In the genomic region with DNA sequence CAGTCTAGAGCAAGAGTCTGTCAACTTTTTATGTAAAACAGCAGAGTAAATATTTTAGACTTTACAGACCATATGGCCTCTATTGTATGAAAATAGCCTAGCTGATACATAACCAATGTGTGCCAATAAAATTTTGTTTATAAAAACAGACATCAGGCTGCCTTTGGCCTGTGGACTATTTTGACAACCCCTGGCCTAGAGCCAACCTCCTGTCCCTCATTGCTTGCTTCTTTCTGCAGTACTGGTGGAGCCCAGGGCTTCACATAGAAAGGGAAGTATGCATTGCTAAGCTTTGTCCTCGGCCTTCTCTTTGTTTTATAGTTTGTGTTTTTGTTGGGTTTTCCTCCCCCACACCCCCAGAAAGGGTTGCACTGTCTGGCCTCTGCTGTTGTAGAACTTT, we compare ENCODE assay signal across 16 mouse cellular contexts. TPM values are rescaled to one million over a fixed set of nuclear protein-coding genes. Genes with fewer than 3 reads are reported as not detected.
A peak's percentile ranks its signal among the peaks of the same experiment; 100 is the strongest.
DNase-seq lines count a peak whose midpoint lies in the region; ATAC-seq and TF ChIP-seq lines count a peak whose summit lies in the region.
"Had no signal": no experiment of that assay in that cellular context is flagged by ENCODE, and none has a peak within 500 bp of the region (broad histone marks: within the 10 kb centered on the region; RNA-seq: fewer than 3 reads in every experiment).

No protein-coding gene starts in this region.

- peaks cover 48% of the 10 kb centered on the region for H3K4me1 ChIP-seq in heart, embryonic 10.5 days
- peaks cover 7% of the 10 kb centered on the region; the same call in 1 of the 2 replicates for H3K4me1 ChIP-seq in lung, embryonic 14.5 days (ENCODE audit: insufficient read depth)
- 0 out of 2 replicates have a peak, but pooled peaks cover 8% of the 10 kb centered on the region for H3K4me1 ChIP-seq in lung, adult 2 months (ENCODE audit: control insufficient read depth, insufficient read depth, low read length)
- H3K4me1 ChIP-seq in liver, embryonic 13.5 days (replicated peaks) = peaks cover 23% of the 10 kb centered on the region
- H3K4me1 ChIP-seq in stomach, postnatal 0 days (replicated peaks; ENCODE audit: control insufficient read depth, insufficient read depth) = no peaks in the 10 kb centered on the region

- no peaks in the 10 kb centered on the region for H3K9me3 ChIP-seq in heart, embryonic 10.5 days
- H3K9me3 ChIP-seq in lung, embryonic 14.5 days (ENCODE audit: low read depth, low read length) = no peaks in the 10 kb centered on the region
- H3K9me3 ChIP-seq in liver, embryonic 13.5 days (replicated peaks) = no peaks in the 10 kb centered on the region
- no peaks in the 10 kb centered on the region for H3K9me3 ChIP-seq in stomach, postnatal 0 days (ENCODE audit: control insufficient read depth, low read length)
- H3K9me3 ChIP-seq: hindbrain, embryonic 15.5 days; limb, embryonic 15.5 days; neural tube, embryonic 15.5 days had no signal

- peaks cover 54% of the 10 kb centered on the region for H3K36me3 ChIP-seq in heart, embryonic 10.5 days
- H3K36me3 ChIP-seq in lung, embryonic 14.5 days (ENCODE audit: insufficient read depth) = peaks cover 44% of the 10 kb centered on the region
- peaks cover 43% of the 10 kb centered on the region for H3K36me3 ChIP-seq in liver, embryonic 13.5 days
- peaks cover 19% of the 10 kb centered on the region for H3K36me3 ChIP-seq in stomach, postnatal 0 days (ENCODE audit: control insufficient read depth, insufficient read depth, low read length)

- WGBS in heart, embryonic 10.5 days = 59% methylated on average over 1 of the region's 1 CpGs
- 18% methylated on average over 1 of the region's 1 CpGs for WGBS in lung, embryonic 14.5 days
- 27% methylated on average over 1 of the region's 1 CpGs for WGBS in lung, adult 2 months
- 39% methylated on average over 1 of the region's 1 CpGs for WGBS in liver, embryonic 13.5 days (ENCODE audit: insufficient replicate concordance)
- WGBS in stomach, postnatal 0 days = 36% methylated on average over 1 of the region's 1 CpGs

- peak overlapping the region; percentile 53; the same call in 1 of the 2 replicates for H3K27ac ChIP-seq in heart, embryonic 10.5 days
- H3K27ac ChIP-seq in lung, embryonic 14.5 days (ENCODE audit: low read depth) = peak overlapping the region; percentile 49
- H3K27ac ChIP-seq in liver, embryonic 13.5 days = peak overlapping the region; percentile 60; the same call in 1 of the 2 replicates
- peak overlapping the region; percentile 82 for H3K27ac ChIP-seq in stomach, postnatal 0 days (replicated peaks)
- H3K27ac ChIP-seq: hindbrain, embryonic 15.5 days; neural tube, embryonic 15.5 days had no signal

- H3K27me3 ChIP-seq in heart, embryonic 10.5 days (ENCODE audit: insufficient read depth, poor library complexity, severe bottlenecking) = no peaks in the 10 kb centered on the region
- H3K27me3 ChIP-seq in lung, embryonic 14.5 days (ENCODE audit: insufficient read depth, low read length) = no peaks in the 10 kb centered on the region
- peaks cover 20% of the 10 kb centered on the region for H3K27me3 ChIP-seq in liver, embryonic 13.5 days
- no peaks in the 10 kb centered on the region for H3K27me3 ChIP-seq in stomach, postnatal 0 days (ENCODE audit: control insufficient read depth, insufficient read depth, low read length)
- H3K27me3 ChIP-seq: hindbrain, embryonic 15.5 days; limb, embryonic 15.5 days had no signal

- no peak for DNase-seq in heart, embryonic 10.5 days (ENCODE audit: low spot score)
- DNase-seq in heart, adult 8-10 months (ENCODE audit: low spot score) = no peak
- DNase-seq in lung, embryonic 14.5 days = peak; percentile 75
- DNase-seq in lung, adult 2 months = no peak
- DNase-seq in liver, embryonic 13.5 days = no peak
- DNase-seq in stomach, postnatal 0 days (ENCODE audit: low spot score) = no peak
- no peak for DNase-seq in layer of hippocampus, adult 9-10 months (ENCODE audit: low spot score)
- no peak for DNase-seq in frontal cortex, postnatal 10 days (ENCODE audit: low spot score in 2 of 2)
- DNase-seq: adrenal gland, adult 8-10 months; cerebellum, adult 11-12 months; forebrain, postnatal 0 days; right cerebral cortex, postnatal 25 days had no signal

- no peak overlapping the region for H3K4me3 ChIP-seq in heart, embryonic 10.5 days
- H3K4me3 ChIP-seq in lung, embryonic 14.5 days (ENCODE audit: low read depth, low read length) = no peak overlapping the region
- no peak overlapping the region for H3K4me3 ChIP-seq in lung, adult 2 months (replicated peaks; ENCODE audit: extremely low read depth, low read depth, low read length)
- H3K4me3 ChIP-seq in liver, embryonic 13.5 days (replicated peaks) = no peak overlapping the region
- peak overlapping the region; percentile 39 for H3K4me3 ChIP-seq in stomach, postnatal 0 days (ENCODE audit: low read depth, low read length)
- H3K4me3 ChIP-seq: hindbrain, embryonic 15.5 days; limb, embryonic 15.5 days; neural tube, embryonic 15.5 days had no signal

- TF ChIP-seq POLR2A in lung, adult 2 months (IDR thresholded peaks at IDR 0.05; ENCODE audit: borderline replicate concordance, extremely low read depth, low read depth, low read length) = no peak

- H3K4me2 ChIP-seq in lung, embryonic 14.5 days = no peak overlapping the region; the same call in 1 of the 2 replicates
- no peak overlapping the region for H3K4me2 ChIP-seq in liver, embryonic 13.5 days
- peak overlapping the region; percentile 54 for H3K4me2 ChIP-seq in stomach, postnatal 0 days (replicated peaks; ENCODE audit: low read depth)
- H3K4me2 ChIP-seq: hindbrain, embryonic 15.5 days; limb, embryonic 15.5 days; neural tube, embryonic 15.5 days had no signal

- no peak for TF ChIP-seq CTCF in lung, embryonic 14.5 days (IDR thresholded peaks at IDR 0.05; ENCODE audit: low read depth)
- no peak for TF ChIP-seq CTCF in lung, adult 2 months (IDR thresholded peaks at IDR 0.05; ENCODE audit: insufficient read depth, low read length)
- no peak for TF ChIP-seq CTCF in stomach, postnatal 0 days (IDR thresholded peaks at IDR 0.05; ENCODE audit: low read depth)

- TF ChIP-seq EP300 in stomach, postnatal 0 days (optimal IDR thresholded peaks at IDR 0.05) = no peak

- no peak for ATAC-seq in lung, embryonic 14.5 days (ENCODE audit: insufficient read depth)
- ATAC-seq in liver, embryonic 13.5 days (ENCODE audit: low read depth) = no peak
- no peak for ATAC-seq in stomach, postnatal 0 days (ENCODE audit: low FRiP score, low TSS enrichment)
- ATAC-seq: forebrain, postnatal 0 days; midbrain, embryonic 16.5 days had no signal

- H3K9ac ChIP-seq in lung, embryonic 14.5 days = no peak overlapping the region
- H3K9ac ChIP-seq in liver, embryonic 13.5 days = no peak overlapping the region
- peak overlapping the region; percentile 71 for H3K9ac ChIP-seq in stomach, postnatal 0 days (ENCODE audit: low read length)
- H3K9ac ChIP-seq: forebrain, postnatal 0 days; hindbrain, embryonic 15.5 days; limb, embryonic 15.5 days; neural tube, embryonic 15.5 days had no signal

RNA-seq across cellular contexts. Expression of a gene that starts 3.9 kb away (rescaled TPM):
- polyA plus RNA-seq in heart, embryonic 10.5 days (2016; fragmentation: Nextera tagmentation; extraction: Ambion mirVana) = 303 and 413 TPM in 2 replicates
- 10 to 100 TPM; 33.4 to 69.1 (median 50.0) TPM for total RNA-seq in heart, adult 8-10 months (2022)
- 147 and 150 TPM in 2 replicates for polyA plus RNA-seq in lung, embryonic 14.5 days (2014; fragmentation: Nextera tagmentation; extraction: Ambion mirVana)
- polyA plus RNA-seq in lung, adult 2 months (2012; rRNA removed) = 226 and 279 TPM in 2 replicates
- 7.5 and 8.0 TPM in 2 replicates for polyA plus RNA-seq in liver, embryonic 13.5 days (2015; fragmentation: Nextera tagmentation; extraction: Ambion mirVana)
- polyA plus RNA-seq in stomach, postnatal 0 days (2015; fragmentation: Nextera tagmentation; extraction: Ambion mirVana) = 881 and 1,168 TPM in 2 replicates

RNA-seq across cellular contexts. Expression of a gene that starts 23.1 kb away (rescaled TPM):
- 37.0 and 37.2 TPM in 2 replicates for polyA plus RNA-seq in heart, embryonic 10.5 days (2016; fragmentation: Nextera tagmentation; extraction: Ambion mirVana)
- 10 to 100 TPM; 62.1 to 77.4 (median 69.0) TPM for total RNA-seq in heart, adult 8-10 months (2022)
- polyA plus RNA-seq in lung, embryonic 14.5 days (2014; fragmentation: Nextera tagmentation; extraction: Ambion mirVana) = 29.9 and 34.3 TPM in 2 replicates
- polyA plus RNA-seq in lung, adult 2 months (2012; rRNA removed) = 357 and 550 TPM in 2 replicates
- 17.7 and 19.6 TPM in 2 replicates for polyA plus RNA-seq in liver, embryonic 13.5 days (2015; fragmentation: Nextera tagmentation; extraction: Ambion mirVana)
- 41.0 and 46.1 TPM in 2 replicates for polyA plus RNA-seq in stomach, postnatal 0 days (2015; fragmentation: Nextera tagmentation; extraction: Ambion mirVana)

RNA-seq across cellular contexts. Expression of a gene that starts 25.2 kb away (rescaled TPM):
- 45.5 and 50.3 TPM in 2 replicates for polyA plus RNA-seq in heart, embryonic 10.5 days (2016; fragmentation: Nextera tagmentation; extraction: Ambion mirVana)
- total RNA-seq in heart, adult 8-10 months (2022) = 10 to 100 TPM; 32.6 to 36.7 (median 34.0) TPM
- 52.6 and 54.4 TPM in 2 replicates for polyA plus RNA-seq in lung, embryonic 14.5 days (2014; fragmentation: Nextera tagmentation; extraction: Ambion mirVana)
- 12.3 and 16.3 TPM in 2 replicates for polyA plus RNA-seq in lung, adult 2 months (2012; rRNA removed)
- polyA plus RNA-seq in liver, embryonic 13.5 days (2015; fragmentation: Nextera tagmentation; extraction: Ambion mirVana) = 13.3 and 17.0 TPM in 2 replicates
- polyA plus RNA-seq in stomach, postnatal 0 days (2015; fragmentation: Nextera tagmentation; extraction: Ambion mirVana) = 18.9 and 22.3 TPM in 2 replicates

RNA-seq across cellular contexts. Expression of a gene that starts 25.7 kb away (rescaled TPM):
- 18.5 and 22.1 TPM in 2 replicates for polyA plus RNA-seq in heart, embryonic 10.5 days (2016; fragmentation: Nextera tagmentation; extraction: Ambion mirVana)
- total RNA-seq in heart, adult 8-10 months (2022) = 10 to 100 TPM; 12.9 to 15.7 (median 14.6) TPM
- polyA plus RNA-seq in lung, embryonic 14.5 days (2014; fragmentation: Nextera tagmentation; extraction: Ambion mirVana) = 18.5 and 19.2 TPM in 2 replicates
- polyA plus RNA-seq in lung, adult 2 months (2012; rRNA removed) = 29.0 and 33.4 TPM in 2 replicates
- 7.4 and 7.7 TPM in 2 replicates for polyA plus RNA-seq in liver, embryonic 13.5 days (2015; fragmentation: Nextera tagmentation; extraction: Ambion mirVana)
- 17.8 and 19.7 TPM in 2 replicates for polyA plus RNA-seq in stomach, postnatal 0 days (2015; fragmentation: Nextera tagmentation; extraction: Ambion mirVana)

Comparison
In these comparisons a context has a peak if more than half of its experiments do, and no peak if none do; other contexts are left out.
1. RNA of a gene that starts 3.9 kb away (polyA plus RNA-seq): 881 to 1,168 TPM in stomach, postnatal 0 days, 303 to 413 TPM in heart, embryonic 10.5 days, 226 to 279 TPM in lung, adult 2 months and 147 to 150 TPM in lung, embryonic 14.5 days; 7.5 to 8.0 TPM in liver, embryonic 13.5 days; every median in the first group is over 10 times any median in the second.
2. Peak in every context shown above with its lines, with median percentiles within 50 percentile points of each other: H3K27ac ChIP-seq.